Mouse (Mus musculus) CD4-positive helper T cell, adult 2 months (primary cell): ENCODE data around the gene 1700066M21Rik.

Source experiments
- DNase-seq: peaks from one replicate; pipeline ENCODE4 v3.0.0-alpha.2; 2012; ENCODE audit warnings: low read depth, missing footprints, low spot score

The 1700066M21Rik gene

GRCm38 (mm10) chr1:57377376-57378341, at the start of gene 1700066M21Rik:
1700066M21Rik (plus strand) TSS chr1:57377620.
- peak; percentile 88 for DNase-seq

- DNase-seq = no peak
These were observed 47.9 kb upstream of the 1700066M21Rik start for GRCm38 (mm10) chr1:57329285-57330093.

GRCm38 (mm10) chr1:57330228-57330627, 47.2 kb upstream of the 1700066M21Rik start:
- DNase-seq = no peak

- DNase-seq = no peak
These were observed 45.4 kb upstream of the 1700066M21Rik start for GRCm38 (mm10) chr1:57332040-57332439.

- no peak for DNase-seq
These were observed 43.7 kb upstream of the 1700066M21Rik start for GRCm38 (mm10) chr1:57333550-57334213.

- no peak for DNase-seq
These were observed 42.2 kb upstream of the 1700066M21Rik start for GRCm38 (mm10) chr1:57335200-57335599.

- DNase-seq = no peak
These were observed 38.1 kb upstream of the 1700066M21Rik start for GRCm38 (mm10) chr1:57339156-57339796.

GRCm38 (mm10) chr1:57341197-57341596, 36.2 kb upstream of the 1700066M21Rik start:
- no peak for DNase-seq

GRCm38 (mm10) chr1:57347487-57347886, 29.9 kb upstream of the 1700066M21Rik start:
- no peak for DNase-seq

- no peak for DNase-seq
These were observed 25.5 kb upstream of the 1700066M21Rik start for GRCm38 (mm10) chr1:57351941-57352340.

GRCm38 (mm10) chr1:57358546-57358945, 18.9 kb upstream of the 1700066M21Rik start:
- no peak for DNase-seq

GRCm38 (mm10) chr1:57367446-57367845, 10.0 kb upstream of the 1700066M21Rik start:
- DNase-seq = no peak

- no peak for DNase-seq
These were observed 8.3 kb upstream of the 1700066M21Rik start for GRCm38 (mm10) chr1:57369111-57369510.

- DNase-seq = no peak
These were observed 7.0 kb upstream of the 1700066M21Rik start for GRCm38 (mm10) chr1:57370451-57370850.

- no peak for DNase-seq
These were observed 2.1 kb upstream of the 1700066M21Rik start for GRCm38 (mm10) chr1:57375276-57375675.

GRCm38 (mm10) chr1:57376806-57377205, 614 bp upstream of the 1700066M21Rik start:
- no peak for DNase-seq

GRCm38 (mm10) chr1:57386519-57386918, 9.1 kb downstream of the 1700066M21Rik start:
- no peak for DNase-seq

- DNase-seq = no peak
These were observed 10.5 kb downstream of the 1700066M21Rik start for GRCm38 (mm10) chr1:57387876-57388275.

- DNase-seq = no peak
These were observed 11.2 kb downstream of the 1700066M21Rik start for GRCm38 (mm10) chr1:57388402-57389155.

- DNase-seq = no peak
These were observed 13.8 kb downstream of the 1700066M21Rik start for GRCm38 (mm10) chr1:57390993-57391790.
